Mouse (Mus musculus): Measurements from ENCODE around the gene Scamp1.

- TF ChIP-seq CTCF (IDR thresholded peaks at IDR 0.05; ENCODE audit: control insufficient read depth, insufficient read depth, insufficient replicate concordance, low read depth, low read length) (no peak), POLR2A (IDR thresholded peaks at IDR 0.05; ENCODE audit: control insufficient read depth, low read depth, low read length) (no peak)
Observed at GRCm38 (mm10) chr13:94300232-94300631, 14.6 kb upstream of the Scamp1 start.
